Mouse (Mus musculus): ENCODE measurements around the gene Comtd1. TPM values are rescaled to one million over a fixed set of nuclear protein-coding genes. Genes with fewer than 3 reads are reported as not detected.

Comtd1 gene
- polyA plus RNA-seq, 1 experiment from 2014 or later = 20.4 TPM

DNA sequence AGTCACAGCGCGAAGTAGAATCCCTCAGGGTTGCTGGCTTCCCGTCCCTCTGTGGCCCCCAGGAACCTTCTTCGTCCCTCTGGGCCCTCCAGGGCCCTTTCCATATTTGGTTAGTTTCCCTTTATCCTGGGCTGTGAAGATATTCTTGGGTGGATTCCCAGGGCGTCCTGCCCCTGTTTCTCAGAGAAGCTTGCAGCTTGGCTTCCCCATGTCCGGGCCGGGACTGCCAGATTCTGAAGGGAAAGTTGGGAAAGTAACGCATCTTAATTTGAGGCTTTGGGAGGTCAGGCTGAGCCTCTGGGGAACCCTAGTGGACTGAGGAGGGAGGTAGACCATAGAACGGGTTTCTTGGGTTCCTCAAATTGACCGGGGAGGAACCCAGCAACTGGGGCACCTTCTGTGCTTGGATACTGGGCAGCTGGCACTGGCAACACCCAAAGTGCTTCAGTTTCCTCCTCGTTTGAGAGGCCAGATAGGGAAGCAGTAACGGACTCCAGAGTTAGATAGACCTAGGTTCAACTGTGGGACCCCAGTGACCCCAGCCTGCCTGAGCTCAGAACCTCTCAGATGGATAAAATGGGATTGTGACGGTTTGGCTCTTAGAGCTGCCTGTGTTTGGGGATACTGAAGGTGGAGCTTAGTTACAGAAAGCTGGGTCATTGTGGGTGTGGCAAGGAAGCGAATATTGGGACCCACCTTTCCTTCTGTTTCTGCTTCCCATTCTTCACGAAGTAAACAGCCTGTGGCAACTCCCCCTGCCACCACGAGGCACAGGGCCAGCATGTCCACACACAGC lies 3.4 kb upstream of the Comtd1 start:
- Histone ChIP-seq H3K27ac (replicated peaks) (no peak overlapping the region), H3K4me1 (peaks cover 48% of the 10 kb centered on the region), H3K4me3 (replicated peaks) (no peak overlapping the region), H3K4me2 (replicated peaks) (no peak overlapping the region), H3K9me3 (replicated peaks) (no peaks in the 10 kb centered on the region), H3K36me3 (no peaks in the 10 kb centered on the region), H3K27me3 (no peaks in the 10 kb centered on the region), H3K9ac (no peak overlapping the region)
- ATAC-seq (ENCODE audit: insufficient number of reproducible peaks, low FRiP score, low TSS enrichment, low read depth) = no peak
- 72% methylated on average over 16 of the region's 16 CpGs for WGBS

DNA sequence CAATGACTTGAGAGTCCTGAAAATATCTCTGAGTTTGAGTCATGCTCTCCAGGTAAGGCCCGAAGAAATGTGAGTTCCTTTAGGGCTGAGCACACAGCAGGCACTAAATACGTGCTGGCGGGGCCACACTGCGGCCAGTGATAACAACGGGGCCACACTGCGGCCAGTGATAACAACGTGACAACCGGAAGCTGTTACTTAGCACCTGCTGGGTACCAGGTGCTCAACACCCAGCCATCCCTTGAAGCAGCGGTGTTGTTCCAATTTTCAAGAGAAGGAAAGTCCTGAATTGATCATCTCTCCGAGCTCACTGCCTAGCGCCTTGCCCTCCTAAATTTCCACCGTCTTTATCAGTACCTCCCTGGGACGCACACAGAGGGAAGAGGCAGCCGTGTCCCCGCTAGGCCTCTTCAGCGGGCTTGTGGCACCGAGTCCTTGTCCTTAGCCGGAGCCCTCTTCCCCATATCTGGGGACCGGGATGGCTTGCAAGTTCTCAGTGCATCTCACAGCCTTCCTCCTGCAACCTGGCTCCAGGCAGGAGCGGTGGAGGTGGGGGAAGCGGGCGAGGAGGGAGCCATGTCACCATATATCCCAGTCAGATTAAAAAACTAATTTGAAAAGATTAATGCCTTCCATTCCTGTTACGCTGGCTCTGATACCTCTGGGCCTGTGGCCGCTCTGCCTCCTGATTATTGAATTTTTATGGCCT lies 1.8 kb upstream of the Comtd1 start:
- H3K9ac ChIP-seq = no peak overlapping the region
- no peak overlapping the region for H3K27ac ChIP-seq (replicated peaks)
- 74% methylated on average over 24 of the region's 24 CpGs for WGBS
- no peak overlapping the region for H3K4me3 ChIP-seq (replicated peaks)
- no peak overlapping the region for H3K4me2 ChIP-seq (replicated peaks)
- ATAC-seq (ENCODE audit: insufficient number of reproducible peaks, low FRiP score, low TSS enrichment, low read depth) = no peak
- H3K9me3 ChIP-seq (replicated peaks) = no peaks in the 10 kb centered on the region
- H3K36me3 ChIP-seq = peaks cover 12% of the 10 kb centered on the region
- H3K4me1 ChIP-seq = peaks cover 53% of the 10 kb centered on the region
- no peaks in the 10 kb centered on the region for H3K27me3 ChIP-seq

DNA sequence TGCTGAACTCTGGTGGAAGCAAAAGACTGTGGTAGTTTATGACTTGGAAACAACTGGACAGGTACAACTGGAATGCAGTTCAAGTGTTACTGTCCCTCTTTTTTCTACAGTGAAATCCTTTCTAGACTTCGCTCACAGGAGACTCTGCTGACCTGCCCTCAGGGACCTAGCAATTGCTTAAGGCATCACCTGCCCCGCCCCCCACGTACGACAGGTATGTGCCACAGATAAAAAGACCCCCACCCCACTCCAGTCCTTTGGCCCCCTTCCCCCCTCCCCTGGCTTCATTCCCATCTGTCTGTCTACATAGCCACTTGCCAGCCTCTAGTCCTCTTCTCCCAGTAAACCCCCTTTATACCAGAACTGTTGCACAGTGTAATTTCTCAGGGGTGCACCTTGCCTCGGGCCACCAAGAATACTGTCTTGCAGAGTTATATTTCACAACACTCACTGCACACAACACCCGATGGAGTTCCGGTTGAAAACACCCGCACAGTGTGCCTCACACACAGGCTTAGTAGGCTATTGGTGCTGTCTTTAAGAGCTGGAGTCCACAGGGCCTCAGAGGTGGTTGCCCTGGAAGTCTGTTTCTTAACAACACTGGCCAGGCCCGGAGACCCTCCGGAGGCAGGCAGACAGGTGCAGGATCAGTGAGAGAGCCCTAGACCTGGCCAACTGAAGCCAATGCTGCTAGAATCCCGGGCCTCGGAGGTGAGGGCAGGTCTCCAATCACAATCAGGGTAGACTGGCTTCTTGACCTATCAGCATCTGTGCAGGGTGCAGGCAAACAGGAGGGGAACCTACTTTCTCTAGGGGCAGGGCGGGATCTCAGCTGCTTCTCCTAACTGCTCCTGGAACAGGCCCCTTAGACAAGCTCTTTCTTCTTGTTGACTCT lies 994 bp upstream of the Comtd1 start:
- peaks cover 53% of the 10 kb centered on the region for H3K4me1 ChIP-seq
- H3K9ac ChIP-seq = no peak overlapping the region
- no peak overlapping the region for H3K4me3 ChIP-seq (replicated peaks)
- H3K36me3 ChIP-seq = peaks cover 19% of the 10 kb centered on the region
- H3K27me3 ChIP-seq = no peaks in the 10 kb centered on the region
- 84% methylated on average over 13 of the region's 13 CpGs for WGBS
- ATAC-seq (ENCODE audit: insufficient number of reproducible peaks, low FRiP score, low TSS enrichment, low read depth) = no peak
- no peaks in the 10 kb centered on the region for H3K9me3 ChIP-seq (replicated peaks)
- H3K27ac ChIP-seq (replicated peaks) = no peak overlapping the region
- H3K4me2 ChIP-seq (replicated peaks) = no peak overlapping the region

DNA sequence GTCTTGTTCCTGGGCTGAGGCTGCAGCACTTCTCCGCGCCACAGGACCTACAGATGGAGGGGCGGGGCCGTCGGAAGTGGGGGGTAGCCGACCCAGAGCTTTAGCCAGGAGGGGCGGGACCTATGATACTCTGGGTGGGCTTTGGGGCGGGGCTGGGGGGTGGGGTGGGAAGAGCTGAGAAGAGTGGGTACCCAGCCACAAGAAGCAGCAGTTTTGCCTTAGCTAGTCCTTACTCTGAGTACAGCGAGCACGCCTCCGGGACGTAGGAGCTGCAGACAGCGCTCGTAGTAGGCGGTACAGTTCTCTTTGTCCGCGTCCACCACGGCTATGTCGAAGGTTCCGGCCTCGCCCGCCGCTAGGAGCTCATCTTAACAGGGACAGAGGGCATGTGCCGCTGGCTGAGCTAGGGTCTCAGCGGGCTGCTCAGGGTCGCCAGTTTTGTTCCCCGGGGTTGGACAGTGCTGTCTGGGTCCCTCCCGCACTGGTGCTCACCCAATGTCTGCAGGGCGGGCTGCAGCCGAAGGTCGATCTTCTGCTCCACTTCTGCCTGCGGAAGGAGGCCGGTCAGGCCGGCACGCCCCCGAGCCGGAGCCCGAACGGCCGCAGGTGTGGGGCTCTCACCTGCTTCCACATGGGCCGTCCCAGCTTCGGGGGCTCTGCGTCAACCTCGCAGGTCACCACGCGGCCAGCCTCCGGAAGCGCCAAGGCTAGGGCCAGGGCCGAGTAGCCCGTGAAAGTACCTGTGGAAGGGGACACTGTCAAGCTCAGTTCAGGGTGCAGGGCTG lies 1.2 kb downstream of the Comtd1 start:
- ATAC-seq (ENCODE audit: insufficient number of reproducible peaks, low FRiP score, low TSS enrichment, low read depth) = peak; percentile 61; the same call in 1 of the 2 replicates
- Histone ChIP-seq H3K36me3 (peaks cover 41% of the 10 kb centered on the region), H3K4me1 (peaks cover 35% of the 10 kb centered on the region), H3K4me3 (replicated peaks) (peak overlapping the region; percentile 79), H3K27me3 (no peaks in the 10 kb centered on the region), H3K9me3 (replicated peaks) (no peaks in the 10 kb centered on the region), H3K9ac (peak overlapping the region; percentile 60), H3K4me2 (replicated peaks) (peak overlapping the region; percentile 98), H3K27ac (replicated peaks) (peak overlapping the region; percentile 17)
- WGBS = under 1% methylated on average over 50 of the region's 50 CpGs

DNA sequence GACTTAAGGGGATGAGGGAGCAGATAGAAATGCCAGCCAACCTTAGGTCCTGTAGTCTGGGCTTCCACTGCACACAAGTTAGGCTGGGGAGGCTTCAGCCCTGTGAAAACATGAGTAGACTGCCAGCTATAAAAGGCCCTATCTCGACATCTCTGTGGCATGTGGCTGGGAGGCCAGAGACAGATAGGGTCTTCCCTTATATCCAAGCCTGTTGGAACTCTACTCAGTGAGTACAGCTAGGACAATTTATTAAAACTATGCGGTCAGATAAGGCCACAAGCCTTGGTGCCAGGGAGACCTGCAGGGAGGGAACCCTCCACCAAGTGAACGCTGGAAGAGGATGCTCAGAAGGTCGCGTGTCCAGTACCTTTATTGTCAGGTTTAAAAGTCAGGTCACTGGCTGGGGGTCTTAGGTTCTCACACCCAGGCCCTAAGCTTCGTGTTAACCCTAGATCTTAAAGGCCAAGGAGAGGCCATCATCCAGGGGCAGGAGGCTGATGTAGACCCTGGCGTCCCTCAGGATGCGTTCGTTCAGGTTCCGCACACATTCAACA lies 1.9 kb downstream of the Comtd1 start:
- Histone ChIP-seq H3K27ac (replicated peaks) (peak overlapping the region; percentile 17), H3K36me3 (peaks cover 48% of the 10 kb centered on the region)

DNA sequence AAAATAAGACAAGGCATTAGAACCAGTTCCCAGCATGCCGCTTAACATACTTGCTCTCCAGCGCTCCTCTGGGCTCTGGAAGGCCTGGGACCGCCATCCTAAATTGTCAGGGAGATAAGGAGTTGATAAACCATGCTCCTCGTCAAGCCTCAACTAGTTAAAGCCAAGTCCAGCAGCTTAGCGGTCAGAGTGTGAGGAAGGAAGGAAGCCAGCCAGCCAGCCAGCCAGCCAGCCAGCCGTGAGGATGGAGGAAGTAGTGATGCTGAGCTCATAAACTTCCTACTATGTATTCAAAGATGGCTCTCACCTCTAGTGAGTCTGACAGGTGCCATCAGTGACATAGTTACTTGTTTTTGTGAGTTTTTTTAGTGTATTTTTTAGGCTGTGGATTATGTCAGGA lies 5.5 kb downstream of the Comtd1 start:
- Histone ChIP-seq H3K27me3 (no peaks in the 10 kb centered on the region), H3K4me1 (peaks cover 16% of the 10 kb centered on the region), H3K9ac (no peak overlapping the region), H3K27ac (replicated peaks) (no peak overlapping the region), H3K4me3 (replicated peaks) (no peak overlapping the region), H3K4me2 (replicated peaks) (no peak overlapping the region), H3K9me3 (replicated peaks) (no peaks in the 10 kb centered on the region), H3K36me3 (peaks cover 85% of the 10 kb centered on the region)
- 81% methylated on average over 6 of the region's 6 CpGs for WGBS
- ATAC-seq (ENCODE audit: insufficient number of reproducible peaks, low FRiP score, low TSS enrichment, low read depth) = no peak

More for the DNA sequence above, 1.9 kb downstream of the Comtd1 start:
- Histone ChIP-seq H3K4me1 (peaks cover 28% of the 10 kb centered on the region), H3K9me3 (replicated peaks) (no peaks in the 10 kb centered on the region), H3K9ac (no peak overlapping the region), H3K4me2 (replicated peaks) (peak overlapping the region; percentile 98), H3K27me3 (no peaks in the 10 kb centered on the region), H3K4me3 (replicated peaks) (peak overlapping the region; percentile 79)
- no peak for ATAC-seq (ENCODE audit: insufficient number of reproducible peaks, low FRiP score, low TSS enrichment, low read depth)
- 25% methylated on average over 10 of the region's 10 CpGs for WGBS

DNA sequence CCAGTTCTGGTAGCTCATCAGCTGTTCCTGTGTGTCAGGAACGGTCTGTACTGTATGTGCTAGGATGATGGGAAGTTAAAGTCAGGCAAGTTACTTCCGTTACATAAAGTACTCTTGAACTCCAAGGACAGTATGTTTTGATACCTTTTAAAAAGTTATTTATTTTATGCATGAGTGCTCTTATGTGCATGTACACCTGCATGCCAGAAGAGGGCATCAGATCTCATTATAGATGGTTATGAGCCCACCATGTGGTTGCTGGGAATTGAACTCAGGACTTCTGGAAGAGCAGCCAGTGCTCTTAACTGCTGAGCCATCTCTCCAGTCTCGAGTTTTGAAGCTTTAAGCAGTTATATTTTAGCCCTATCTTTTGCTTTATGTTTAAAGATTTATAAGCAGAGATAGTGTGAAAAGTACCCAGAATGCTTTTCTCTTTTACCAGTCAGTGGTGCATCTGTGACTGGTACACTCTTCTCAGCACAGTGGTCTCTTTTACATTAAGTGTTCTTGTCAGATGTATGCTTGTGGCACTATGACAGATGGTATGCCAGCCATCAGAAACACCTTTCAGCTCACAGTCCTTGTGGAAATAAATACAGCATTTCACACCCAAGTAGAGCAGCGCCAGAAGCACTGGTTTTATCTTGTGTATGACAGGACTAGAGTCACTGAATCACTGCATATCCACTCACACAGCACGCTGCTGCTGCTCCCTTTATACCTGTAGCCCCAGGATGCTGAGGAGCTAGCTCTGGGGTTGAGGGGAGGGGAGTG lies 6.8 kb downstream of the Comtd1 start:
- Histone ChIP-seq H3K4me1 (peaks cover 3% of the 10 kb centered on the region), H3K9me3 (replicated peaks) (no peaks in the 10 kb centered on the region), H3K4me2 (replicated peaks) (no peak overlapping the region), H3K27ac (replicated peaks) (no peak overlapping the region), H3K36me3 (peaks cover 97% of the 10 kb centered on the region), H3K4me3 (replicated peaks) (no peak overlapping the region), H3K27me3 (no peaks in the 10 kb centered on the region), H3K9ac (no peak overlapping the region)
- no peak for ATAC-seq (ENCODE audit: insufficient number of reproducible peaks, low FRiP score, low TSS enrichment, low read depth)
- whole genome bisulfite sequencing = 89% methylated on average over 5 of the region's 5 CpGs

DNA sequence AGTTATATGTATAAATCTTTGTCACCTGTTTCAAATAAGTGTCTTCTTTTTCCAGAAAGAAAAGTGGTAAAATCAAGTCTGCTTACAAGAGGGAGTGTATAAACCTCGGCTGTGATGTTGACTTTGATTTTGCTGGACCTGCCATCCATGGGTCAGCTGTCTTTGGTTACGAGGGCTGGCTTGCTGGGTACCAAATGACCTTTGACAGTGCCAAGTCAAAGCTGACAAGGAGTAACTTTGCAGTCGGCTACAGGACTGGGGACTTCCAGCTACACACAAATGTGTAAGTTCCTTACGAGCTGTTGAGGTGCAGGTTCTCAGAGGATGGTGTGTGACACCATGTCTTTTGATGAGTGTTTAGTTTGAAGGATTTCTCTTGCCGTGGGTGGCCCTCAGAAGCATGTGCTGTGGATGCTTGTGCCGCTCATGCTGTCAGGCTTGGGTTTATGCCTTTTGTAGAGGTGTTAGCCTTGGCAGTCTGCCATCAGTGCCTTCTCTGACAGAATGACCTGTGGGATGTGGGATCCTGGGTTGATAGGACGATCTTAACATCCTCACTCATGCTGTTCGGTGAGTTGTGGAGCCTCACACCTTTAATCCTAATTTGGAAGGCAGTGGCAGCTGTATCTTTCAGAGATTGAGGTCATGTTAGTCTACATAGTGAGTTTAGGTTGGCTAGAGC lies 10.3 kb downstream of the Comtd1 start:
- no peaks in the 10 kb centered on the region for H3K27me3 ChIP-seq

DNA sequence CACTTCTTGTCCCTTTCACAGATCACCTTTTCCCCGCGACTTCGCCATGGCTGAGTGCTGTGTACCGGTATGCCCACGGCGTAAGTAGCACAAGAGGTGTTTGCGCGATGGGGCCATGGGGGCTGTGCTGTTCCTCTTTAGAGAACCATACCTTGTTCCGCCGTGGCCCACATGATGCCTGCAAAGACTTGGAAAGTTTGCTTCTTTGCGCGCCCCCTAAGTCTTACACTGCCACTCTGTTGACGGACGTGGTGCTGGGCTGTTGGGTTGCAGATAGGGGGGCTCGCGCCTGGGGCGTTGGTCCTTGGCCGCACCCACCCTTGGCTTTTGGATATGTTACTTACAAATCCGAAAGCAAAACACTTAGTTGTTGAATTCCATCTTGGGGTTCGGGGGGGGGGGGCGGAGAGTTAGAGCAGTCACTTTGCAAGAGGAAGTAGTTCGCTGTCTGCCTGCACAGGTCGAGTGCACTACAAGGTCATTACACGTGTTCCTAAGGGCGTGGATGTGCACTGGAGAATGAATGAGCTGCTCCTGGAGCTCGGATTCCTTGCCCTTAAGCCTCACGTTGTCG lies 16.9 kb downstream of the Comtd1 start:
- Histone ChIP-seq H3K4me3 (replicated peaks) (peak overlapping the region; percentile 72), H3K4me2 (replicated peaks) (peak overlapping the region; percentile 77), H3K27ac (replicated peaks) (peak overlapping the region; percentile 96), H3K9ac (peak overlapping the region; percentile 91), H3K36me3 (peaks cover 22% of the 10 kb centered on the region), H3K27me3 (no peaks in the 10 kb centered on the region), H3K9me3 (replicated peaks) (no peaks in the 10 kb centered on the region), H3K4me1 (peaks cover 29% of the 10 kb centered on the region)
- under 1% methylated on average over 28 of the region's 28 CpGs for WGBS
- ATAC-seq (ENCODE audit: insufficient number of reproducible peaks, low FRiP score, low TSS enrichment, low read depth) = no peak

More for the DNA sequence above, 10.3 kb downstream of the Comtd1 start:
- H3K4me2 ChIP-seq (replicated peaks) = no peak overlapping the region
- no peak overlapping the region for H3K27ac ChIP-seq (replicated peaks)
- no peak for ATAC-seq (ENCODE audit: insufficient number of reproducible peaks, low FRiP score, low TSS enrichment, low read depth)
- no peak overlapping the region for H3K9ac ChIP-seq
- H3K4me3 ChIP-seq (replicated peaks) = no peak overlapping the region
- no peaks in the 10 kb centered on the region for H3K9me3 ChIP-seq (replicated peaks)
- H3K4me1 ChIP-seq = peaks cover 8% of the 10 kb centered on the region; the same call in 1 of the 2 replicates
- 78% methylated on average over 8 of the region's 8 CpGs for WGBS
- peaks cover 87% of the 10 kb centered on the region for H3K36me3 ChIP-seq

All from embryonic facial prominence, embryonic 15.5 days (tissue).